Comparison of ENCODE assay signal across 10 mouse cellular contexts in genomic region chr4:33261311-33261753, GRCm38 (mm10). TPM values are rescaled to one million over a fixed set of nuclear protein-coding genes. Genes with fewer than 3 reads are reported as not detected.
DNase-seq lines count a peak whose midpoint lies in the region; ATAC-seq and TF ChIP-seq lines count a peak whose summit lies in the region.
"Had no signal": no experiment of that assay in that cellular context is flagged by ENCODE, and none has a peak within 500 bp of the region (broad histone marks: within the 10 kb centered on the region; RNA-seq: fewer than 3 reads in every experiment).

No protein-coding gene starts in this region.

- TF ChIP-seq CTCF in hindbrain, postnatal 0 days (IDR thresholded peaks at IDR 0.05; ENCODE audit: low read depth), result 0 out of 2 replicates have a peak, but pooled peaks have one; percentile 16

- H3K4me1 ChIP-seq in hindbrain, postnatal 0 days (ENCODE audit: insufficient read depth, low read length), result no peaks in the 10 kb centered on the region
- no peaks in the 10 kb centered on the region for H3K4me1 ChIP-seq in hindbrain, embryonic 11.5 days (replicated peaks; ENCODE audit: control insufficient read depth, insufficient read depth, low read length)
- 0 out of 2 replicates have a peak, but pooled peaks cover 2% of the 10 kb centered on the region for H3K4me1 ChIP-seq in liver, embryonic 11.5 days (replicated peaks; ENCODE audit: control insufficient read depth, insufficient read depth, low read length)

- peak; percentile 86 for DNase-seq in hindbrain, postnatal 0 days (ENCODE audit: low spot score)
- DNase-seq in hindbrain, embryonic 11.5 days (ENCODE audit: low spot score), result no peak
- peak; percentile 97 for DNase-seq in adrenal gland, postnatal 14 days
- DNase-seq in frontal cortex, postnatal 25 days (ENCODE audit: low spot score in 2 of 2), result peak; percentile 9 to 17
- DNase-seq in liver, embryonic 11.5 days (ENCODE audit: low spot score), result no peak
- DNase-seq in ovary, postnatal 10 days (ENCODE audit: low spot score), result peak; percentile 77
- DNase-seq in B cell, adult 2 months, result no peak

- peak overlapping the region; percentile 20; the same call in 1 of the 2 replicates for H3K27ac ChIP-seq in hindbrain, postnatal 0 days
- H3K27ac ChIP-seq in hindbrain, embryonic 11.5 days (ENCODE audit: low read depth, low read length), result no peak overlapping the region
- no peak overlapping the region for H3K27ac ChIP-seq in liver, embryonic 11.5 days (ENCODE audit: low read depth, low read length)
- H3K27ac ChIP-seq: left cerebral cortex, adult 2 months had no signal

- H3K4me3 ChIP-seq in hindbrain, postnatal 0 days (ENCODE audit: low read length), result no peak overlapping the region
- H3K4me3 ChIP-seq in hindbrain, embryonic 11.5 days (ENCODE audit: low read depth, low read length), result no peak overlapping the region
- H3K4me3 ChIP-seq in liver, embryonic 11.5 days (ENCODE audit: low read depth, low read length), result no peak overlapping the region
- H3K4me3 ChIP-seq: left cerebral cortex, adult 2 months had no signal

- peak; percentile 86 for ATAC-seq in hindbrain, postnatal 0 days
- no peak for ATAC-seq in hindbrain, embryonic 11.5 days (ENCODE audit: low FRiP score)
- peak; percentile 89 to 93 for ATAC-seq in hematopoietic stem cell, adult 5-6 weeks (replicated peaks in 1 of 2; ENCODE audit: insufficient read depth in 1 of 2, low FRiP score in 2 of 2, low TSS enrichment in 1 of 2, low read depth in 1 of 2, poor library complexity in 2 of 2, severe bottlenecking in 2 of 2)
- ATAC-seq in liver, embryonic 11.5 days (replicated peaks; ENCODE audit: low FRiP score), result peak; percentile 39; the same call in 1 of the 2 replicates

- no peak overlapping the region for H3K9ac ChIP-seq in hindbrain, postnatal 0 days (replicated peaks; ENCODE audit: low read length)
- no peak overlapping the region for H3K9ac ChIP-seq in hindbrain, embryonic 11.5 days (ENCODE audit: low read depth, low read length)
- no peak overlapping the region for H3K9ac ChIP-seq in liver, embryonic 11.5 days (ENCODE audit: low read depth, low read length)

- H3K27me3 ChIP-seq in hindbrain, postnatal 0 days (ENCODE audit: insufficient read depth, low read length), result no peaks in the 10 kb centered on the region
- no peaks in the 10 kb centered on the region for H3K27me3 ChIP-seq in hindbrain, embryonic 11.5 days (ENCODE audit: control insufficient read depth, insufficient read depth, low read length)
- H3K27me3 ChIP-seq in liver, embryonic 11.5 days (replicated peaks; ENCODE audit: control insufficient read depth, insufficient read depth, low read length), result no peaks in the 10 kb centered on the region

- H3K36me3 ChIP-seq in hindbrain, postnatal 0 days (ENCODE audit: insufficient read depth, low read length), result no peaks in the 10 kb centered on the region
- no peaks in the 10 kb centered on the region for H3K36me3 ChIP-seq in hindbrain, embryonic 11.5 days (ENCODE audit: control insufficient read depth, insufficient read depth, low read length)
- H3K36me3 ChIP-seq in liver, embryonic 11.5 days (ENCODE audit: control insufficient read depth, insufficient read depth, low read length), result no peaks in the 10 kb centered on the region

- 32% methylated on average over 7 of the region's 7 CpGs for WGBS in hindbrain, postnatal 0 days
- 76% methylated on average over 7 of the region's 7 CpGs for WGBS in hindbrain, embryonic 11.5 days
- 52% methylated on average over 7 of the region's 7 CpGs for WGBS in liver, embryonic 11.5 days

- no peaks in the 10 kb centered on the region for H3K9me3 ChIP-seq in hindbrain, postnatal 0 days (ENCODE audit: low read length)
- no peaks in the 10 kb centered on the region for H3K9me3 ChIP-seq in hindbrain, embryonic 11.5 days (ENCODE audit: control insufficient read depth, low read length)
- no peaks in the 10 kb centered on the region for H3K9me3 ChIP-seq in liver, embryonic 11.5 days (ENCODE audit: control insufficient read depth, low read length)

- no peak overlapping the region for H3K4me2 ChIP-seq in hindbrain, postnatal 0 days (ENCODE audit: low read depth, low read length)
- H3K4me2 ChIP-seq in hindbrain, embryonic 11.5 days (replicated peaks; ENCODE audit: low read depth, low read length), result no peak overlapping the region
- H3K4me2 ChIP-seq in liver, embryonic 11.5 days, result no peak overlapping the region

RNA-seq across cellular contexts. Expression of gene Pnrc1, which starts 28.6 kb away (rescaled TPM):
- 60.5 and 84.9 TPM in 2 replicates for total RNA-seq in hindbrain, postnatal 0 days (2014; rRNA removed)
- 46.9 and 49.8 TPM in 2 replicates for polyA plus RNA-seq in hindbrain, postnatal 0 days (2015; fragmentation: Nextera tagmentation; extraction: Ambion mirVana)
- polyA plus RNA-seq in hindbrain, embryonic 11.5 days (2014; fragmentation: Nextera tagmentation; extraction: Ambion mirVana), result 84.3 and 89.4 TPM in 2 replicates
- total RNA-seq in adrenal gland, postnatal 14 days (2021), result 192 and 224 TPM in 2 replicates
- total RNA-seq in hematopoietic stem cell, adult 5-6 weeks (2017), result 345 and 386 TPM in 2 replicates
- 58.7 and 59.0 TPM in 2 replicates for polyA plus RNA-seq in liver, embryonic 11.5 days (2014; fragmentation: Nextera tagmentation; extraction: Ambion mirVana)

RNA-seq across cellular contexts. Expression of gene Rngtt, which starts 48.8 kb away (rescaled TPM):
- total RNA-seq in hindbrain, postnatal 0 days (2014; rRNA removed), result 11.3 and 12.8 TPM in 2 replicates
- 13.5 and 15.0 TPM in 2 replicates for polyA plus RNA-seq in hindbrain, postnatal 0 days (2015; fragmentation: Nextera tagmentation; extraction: Ambion mirVana)
- 37.7 and 39.3 TPM in 2 replicates for polyA plus RNA-seq in hindbrain, embryonic 11.5 days (2014; fragmentation: Nextera tagmentation; extraction: Ambion mirVana)
- 29.7 and 31.4 TPM in 2 replicates for total RNA-seq in adrenal gland, postnatal 14 days (2021)
- 44.5 and 54.0 TPM in 2 replicates for total RNA-seq in hematopoietic stem cell, adult 5-6 weeks (2017)
- polyA plus RNA-seq in liver, embryonic 11.5 days (2014; fragmentation: Nextera tagmentation; extraction: Ambion mirVana), result 30.1 and 32.6 TPM in 2 replicates

RNA-seq across cellular contexts. Expression of gene Srsf12, which starts 52.5 kb away (rescaled TPM):
- total RNA-seq in hindbrain, postnatal 0 days (2014; rRNA removed), result 53.6 and 56.6 TPM in 2 replicates
- polyA plus RNA-seq in hindbrain, postnatal 0 days (2015; fragmentation: Nextera tagmentation; extraction: Ambion mirVana), result 59.5 and 64.9 TPM in 2 replicates
- 10.4 and 12.9 TPM in 2 replicates for polyA plus RNA-seq in hindbrain, embryonic 11.5 days (2014; fragmentation: Nextera tagmentation; extraction: Ambion mirVana)
- 1.6 and 2.0 TPM in 2 replicates for total RNA-seq in adrenal gland, postnatal 14 days (2021)
- 0.25 and 0.89 TPM in 2 replicates for total RNA-seq in hematopoietic stem cell, adult 5-6 weeks (2017)
- 0.73 and 1.6 TPM in 2 replicates for polyA plus RNA-seq in liver, embryonic 11.5 days (2014; fragmentation: Nextera tagmentation; extraction: Ambion mirVana)
- total RNA-seq: MEL had no signal

Comparison
In these comparisons a context has a peak if more than half of its experiments do, and no peak if none do; other contexts are left out.
1. DNase-seq: peak in hindbrain, postnatal 0 days (single experiment), adrenal gland, postnatal 14 days (single experiment), frontal cortex, postnatal 25 days (2 of 2) and ovary, postnatal 10 days (single experiment); none in hindbrain, embryonic 11.5 days (single experiment), liver, embryonic 11.5 days (single experiment) and B cell, adult 2 months (0 of 2).
2. RNA of gene Srsf12, which starts 52.5 kb away (total RNA-seq): 53.6 to 56.6 TPM in hindbrain, postnatal 0 days; 1.6 to 2.0 TPM in adrenal gland, postnatal 14 days and 0.25 to 0.89 TPM in hematopoietic stem cell, adult 5-6 weeks; every median in the first group is over 10 times any median in the second.